Mouse (Mus musculus) liver, embryonic 14.5 days (tissue): ENCODE measurements around the gene D430041D05Rik.

Source experiments
- CTCF ChIP-seq: IDR thresholded peaks from 2 replicates; pipeline ENCODE4 v1.5.1; 2016; ENCODE audit warnings: antibody characterized with exemption, low read depth, control low read depth
- EP300 ChIP-seq: IDR thresholded peaks from 2 replicates; pipeline ENCODE4 v1.6.1; 2016; ENCODE audit warnings: antibody characterized with exemption, low read depth

GRCm38 (mm10) chr2:104104800-104105199 is 306.0 kb downstream of the D430041D05Rik start:
- no peak for TF ChIP-seq CTCF
- TF ChIP-seq EP300: no peak
